Mouse (Mus musculus): ENCODE measurements around the gene Dclk2. TPM values are rescaled to one million over a fixed set of nuclear protein-coding genes. Genes with fewer than 3 reads are reported as not detected.

The Dclk2 gene
- polyA plus RNA-seq, 1 experiment from 2014 or later = 23.1 TPM

- no peak overlapping the region for H3K4me3 ChIP-seq (ENCODE audit: low read depth, low read length)
- no peak overlapping the region for H3K4me2 ChIP-seq
- H3K9me3 ChIP-seq (ENCODE audit: control insufficient read depth, low read length) = no peaks in the 10 kb centered on the region
- H3K36me3 ChIP-seq (ENCODE audit: control insufficient read depth, insufficient read depth, low read length) = peaks cover 2% of the 10 kb centered on the region; the same call in 1 of the 2 replicates
- no peak overlapping the region for H3K27ac ChIP-seq (ENCODE audit: low read depth, low read length)
- WGBS = 80% methylated on average over 3 of the region's 3 CpGs
- DNase-seq (ENCODE audit: low spot score, missing footprints) (no peak), ATAC-seq (ENCODE audit: low FRiP score) (no peak)
- no peaks in the 10 kb centered on the region for H3K4me1 ChIP-seq (ENCODE audit: control insufficient read depth, insufficient read depth, low read length)
- H3K27me3 ChIP-seq (ENCODE audit: control insufficient read depth, insufficient read depth, low read length) = no peaks in the 10 kb centered on the region
- no peak overlapping the region for H3K9ac ChIP-seq (ENCODE audit: low read length)
These were observed 181.8 kb downstream of the Dclk2 start for GRCm38 (mm10) chr3:86738831-86739230.

Other genes starting within 250 kb of the Dclk2 start
- gene Cd1d1, start 78.6 kb upstream of the Dclk2 start, polyA plus RNA-seq (2014; fragmentation: Nextera tagmentation; extraction: Ambion mirVana) = 28.0 and 28.8 TPM in 2 replicates

All from midbrain, embryonic 11.5 days (tissue).